Mouse (Mus musculus) CD4-positive, CD25-positive, alpha-beta regulatory T cell, adult 4 months (primary cell): Measurements from ENCODE around the gene Olfr1480. TPM values are rescaled to one million over a fixed set of nuclear protein-coding genes. Genes with fewer than 3 reads are reported as not detected.

Experiments
- ATAC-seq: one replicate; pipeline ENCODE4 v1.8.0; 2017
- polyA plus RNA-seq, 2 experiments: library from polyadenylated mRNA; unstranded; fragments of 100-300 nt; shearing (Covaris generic); gene quantifications; one replicate each; pipeline ENCODE4 v1.2.1; 2017

Olfr1480 gene
- not detected for polyA plus RNA-seq

GRCm38 (mm10) chr19:13527613-13528012, at the start of gene Olfr1480:
Olfr1480 (plus strand) TSS chr19:13527913.
- ATAC-seq = no peak

GRCm38 (mm10) chr19:13480096-13480495, 47.6 kb upstream of the Olfr1480 start, which contains the start of gene Olfr1475:
Olfr1475 (minus strand) TSS chr19:13480196.
- ATAC-seq = no peak

- ATAC-seq = no peak
Measured at GRCm38 (mm10) chr19:13500246-13500645, 27.5 kb upstream of the Olfr1480 start, which contains the start of gene Olfr1477. Olfr1477 (plus strand) TSS chr19:13500546.

Other genes starting within 250 kb of the Olfr1480 start
- gene Olfr1465, start 212.4 kb upstream of the Olfr1480 start, polyA plus RNA-seq = not detected
- not detected for gene Olfr1466, start 189.1 kb upstream of the Olfr1480 start, polyA plus RNA-seq
- not detected for gene Olfr1467, start 165.7 kb upstream of the Olfr1480 start, polyA plus RNA-seq
- not detected for gene Olfr1469, start 120.1 kb upstream of the Olfr1480 start, polyA plus RNA-seq
- gene Olfr1471, start 84.5 kb upstream of the Olfr1480 start, polyA plus RNA-seq = not detected
- not detected for gene Olfr1472, start 71.8 kb upstream of the Olfr1480 start, polyA plus RNA-seq
- not detected for gene Olfr1474, start 58.3 kb upstream of the Olfr1480 start, polyA plus RNA-seq
- not detected for gene Olfr1475, start 47.7 kb upstream of the Olfr1480 start, polyA plus RNA-seq
- gene Olfr1477, start 27.4 kb upstream of the Olfr1480 start, polyA plus RNA-seq = not detected
- not detected for gene Olfr1484, start 55.6 kb downstream of the Olfr1480 start, polyA plus RNA-seq
- not detected for gene Olfr1487, start 89.5 kb downstream of the Olfr1480 start, polyA plus RNA-seq
- gene Olfr1489, start 103.7 kb downstream of the Olfr1480 start, polyA plus RNA-seq = under 1 TPM in 1 of 2 experiments, not detected in 1; 0.05 TPM
- not detected for gene Olfr1490, start 123.2 kb downstream of the Olfr1480 start, polyA plus RNA-seq
- gene Olfr1491, start 169.4 kb downstream of the Olfr1480 start, polyA plus RNA-seq = under 1 TPM in 1 of 2 experiments, not detected in 1; 0.46 TPM
- not detected for gene Olfr1493-ps1, start 195.4 kb downstream of the Olfr1480 start, polyA plus RNA-seq
- gene Olfr1494, start 211.8 kb downstream of the Olfr1480 start, polyA plus RNA-seq = not detected
- gene Olfr1495, start 236.7 kb downstream of the Olfr1480 start, polyA plus RNA-seq = not detected
- not detected for gene Olfr1496, start 250.0 kb downstream of the Olfr1480 start, polyA plus RNA-seq